Mouse (Mus musculus) layer of hippocampus, adult 18-20 months (tissue): ENCODE results near the gene Slc46a2. TPM values are rescaled to one million over a fixed set of nuclear protein-coding genes. Genes with fewer than 3 reads are reported as not detected.

ENCODE experiments used
- DNase-seq, 2 experiments: peaks; one replicate each; pipeline ENCODE4 v3.0.0; 2022; ENCODE audit warnings: low spot score in 2 of 2
- total RNA-seq, 2 experiments: library from RNA; stranded (reverse); gene quantifications; 2 replicates each; pipeline ENCODE4 v1.2.3; 2021

Slc46a2 gene
- total RNA-seq, 2 experiments from 2014 or later: not detected

DNA sequence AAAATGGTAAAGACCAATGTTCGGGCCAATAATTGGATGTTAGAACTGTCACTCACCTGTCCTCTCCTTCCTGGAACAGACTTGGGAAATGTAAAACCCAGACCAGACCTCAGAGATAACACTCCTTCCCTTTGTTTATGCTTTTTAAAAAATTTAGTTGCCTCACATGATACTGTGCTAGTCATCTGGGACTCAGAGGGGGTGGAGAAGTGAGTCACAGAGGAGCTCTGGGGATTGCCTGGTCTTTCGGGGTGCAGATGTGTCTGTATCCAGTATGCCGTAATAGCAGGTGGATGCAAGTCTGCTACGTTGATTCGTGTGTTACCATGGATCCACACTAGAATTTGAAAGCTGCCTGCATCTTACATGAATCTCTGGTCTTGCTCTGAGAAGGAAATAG, 22.1 kb downstream of the Slc46a2 start:
- DNase-seq: peak in 1 of 2 experiments; percentile 36

DNA sequence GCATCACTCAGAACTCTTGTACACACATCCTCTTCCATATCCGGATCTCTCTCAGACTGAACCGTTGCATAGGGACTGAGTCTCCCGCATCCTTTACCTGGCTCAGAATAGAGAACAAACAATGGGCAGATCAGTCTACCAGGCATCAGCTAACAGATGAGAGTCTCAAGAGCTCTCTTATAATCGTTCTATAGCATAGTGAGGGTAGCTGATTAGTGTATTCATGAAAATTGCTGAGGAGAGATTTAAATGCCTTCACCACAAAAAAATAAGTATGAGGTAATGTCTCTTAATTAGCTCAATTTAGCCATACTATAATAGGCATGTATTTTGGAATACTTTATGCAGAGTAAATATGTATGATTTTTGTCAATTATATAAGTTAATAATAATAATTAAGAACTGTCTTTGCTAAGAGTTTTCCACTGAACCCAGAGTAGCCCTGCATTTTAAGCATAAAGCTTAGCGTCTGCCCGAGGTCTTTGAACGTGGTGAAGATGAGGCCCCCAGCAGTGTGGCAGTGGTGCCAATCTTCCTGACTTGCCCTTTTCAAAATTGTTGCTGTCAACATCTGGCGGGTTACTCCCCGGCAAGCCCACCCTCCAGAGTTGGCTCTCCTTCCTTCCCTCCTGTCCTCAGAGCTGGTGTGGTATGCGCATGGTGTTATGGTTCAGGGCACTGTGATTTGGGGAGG, 23.0 kb downstream of the Slc46a2 start:
- DNase-seq: no peak

GRCm38 (mm10) chr4:59890086-59890600, 24.7 kb downstream of the Slc46a2 start:
- DNase-seq: no peak

- DNase-seq: no peak
Measured at GRCm38 (mm10) chr4:59888014-59888413, 26.8 kb downstream of the Slc46a2 start.

GRCm38 (mm10) chr4:59887011-59887410, 27.8 kb downstream of the Slc46a2 start:
- no peak for DNase-seq

- no peak for DNase-seq
Measured at GRCm38 (mm10) chr4:59886281-59886680, 28.6 kb downstream of the Slc46a2 start.

GRCm38 (mm10) chr4:59884136-59884696, 30.6 kb downstream of the Slc46a2 start:
- no peak for DNase-seq

- DNase-seq: no peak
Measured at GRCm38 (mm10) chr4:59881210-59881609, 33.6 kb downstream of the Slc46a2 start.

GRCm38 (mm10) chr4:59880725-59881124, 34.1 kb downstream of the Slc46a2 start:
- no peak for DNase-seq

GRCm38 (mm10) chr4:59879444-59879843, 35.4 kb downstream of the Slc46a2 start:
- DNase-seq: no peak

GRCm38 (mm10) chr4:59878595-59878994, 36.3 kb downstream of the Slc46a2 start:
- DNase-seq: no peak

DNA sequence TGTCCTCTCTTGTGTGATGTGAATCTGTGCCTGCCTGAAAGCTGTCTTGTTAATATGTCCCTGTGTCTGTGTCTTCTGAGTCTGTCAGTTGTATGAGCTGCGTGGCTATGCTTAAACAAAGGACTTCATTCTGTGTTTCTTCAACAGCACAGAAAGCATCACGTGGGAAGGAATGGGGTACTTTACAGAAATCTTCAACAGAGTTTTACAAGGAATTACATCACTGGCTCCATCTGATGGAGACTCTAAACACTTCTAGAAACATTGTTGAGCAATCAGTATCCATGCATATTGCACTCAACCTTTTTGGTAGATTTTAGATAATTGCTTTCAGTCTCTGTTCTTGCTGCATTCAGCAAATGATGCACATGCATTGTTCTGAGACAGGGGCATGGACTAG, 37.8 kb downstream of the Slc46a2 start:
- DNase-seq: peak in 1 of 2 experiments; percentile 35

GRCm38 (mm10) chr4:59876570-59876969, 38.3 kb downstream of the Slc46a2 start:
- no peak for DNase-seq

DNA sequence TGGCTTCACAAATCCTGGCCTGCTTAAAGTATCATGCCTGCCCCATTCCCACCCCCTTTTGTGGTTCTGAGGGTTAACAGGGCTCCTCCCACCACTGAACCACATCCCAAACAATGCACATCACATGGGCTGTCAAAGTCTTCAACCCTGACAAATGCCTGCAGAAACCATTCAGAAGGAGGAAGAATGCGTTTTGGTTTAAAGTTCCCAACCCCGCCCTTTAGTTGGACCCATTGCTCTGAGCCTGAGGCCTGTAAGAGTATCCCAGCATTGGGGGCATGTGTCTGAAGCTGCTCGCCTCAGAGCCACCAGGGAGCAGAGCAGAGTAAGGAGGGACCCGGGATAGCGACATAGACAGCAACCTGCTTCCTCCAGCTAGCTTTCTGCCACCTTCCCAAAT, 41.0 kb downstream of the Slc46a2 start:
- no peak for DNase-seq

GRCm38 (mm10) chr4:59873240-59873639, 41.6 kb downstream of the Slc46a2 start:
- DNase-seq: no peak

GRCm38 (mm10) chr4:59870859-59871591, 43.8 kb downstream of the Slc46a2 start:
- DNase-seq: peak; percentile 77 to 95

DNA sequence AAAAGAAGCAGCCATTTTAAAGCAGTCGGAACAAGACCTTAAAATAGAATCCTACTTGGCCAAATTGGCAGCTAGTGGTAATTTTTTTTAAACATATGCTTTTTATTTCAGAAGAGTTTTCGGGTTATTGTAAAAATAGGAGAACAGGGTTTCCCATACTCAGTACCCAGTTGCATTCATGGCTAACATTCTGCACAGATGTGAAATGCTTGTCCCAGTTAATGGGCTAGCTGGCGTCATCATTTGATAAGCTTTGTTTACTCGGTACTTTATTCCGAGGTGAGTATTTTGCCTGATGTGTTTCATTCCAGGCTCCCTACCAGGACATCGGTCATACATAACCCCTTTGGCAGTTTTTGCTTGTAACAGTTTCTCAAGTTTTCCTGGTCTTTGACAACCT, 44.4 kb downstream of the Slc46a2 start:
- DNase-seq: no peak

- no peak for DNase-seq
Measured at GRCm38 (mm10) chr4:59869488-59870057, 45.3 kb downstream of the Slc46a2 start.

- DNase-seq: peak in 1 of 2 experiments; percentile 48
Measured at GRCm38 (mm10) chr4:59868086-59868485, 46.8 kb downstream of the Slc46a2 start.

DNA sequence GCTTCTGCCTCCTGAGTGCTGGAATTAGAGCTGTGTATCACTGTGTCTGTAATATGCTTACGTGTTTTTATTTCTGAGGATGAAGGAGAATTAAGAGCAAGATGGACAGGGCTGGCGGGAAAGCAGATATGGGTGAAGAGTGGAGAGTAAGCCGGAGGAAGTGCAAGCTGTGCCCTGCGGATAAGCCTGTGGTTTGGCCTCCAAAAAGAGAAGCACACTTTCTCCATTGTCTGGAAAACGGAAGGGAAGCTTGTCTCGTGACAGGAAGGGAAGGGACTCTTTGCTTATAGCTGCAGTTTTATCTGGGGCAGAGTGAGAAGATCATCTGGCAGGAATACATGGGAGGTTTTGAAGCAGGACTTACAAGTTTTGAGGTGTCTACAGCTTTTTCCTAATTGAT, 51.0 kb downstream of the Slc46a2 start:
- no peak for DNase-seq

- DNase-seq: no peak
Measured at GRCm38 (mm10) chr4:59862335-59862734, 52.5 kb downstream of the Slc46a2 start.

DNA sequence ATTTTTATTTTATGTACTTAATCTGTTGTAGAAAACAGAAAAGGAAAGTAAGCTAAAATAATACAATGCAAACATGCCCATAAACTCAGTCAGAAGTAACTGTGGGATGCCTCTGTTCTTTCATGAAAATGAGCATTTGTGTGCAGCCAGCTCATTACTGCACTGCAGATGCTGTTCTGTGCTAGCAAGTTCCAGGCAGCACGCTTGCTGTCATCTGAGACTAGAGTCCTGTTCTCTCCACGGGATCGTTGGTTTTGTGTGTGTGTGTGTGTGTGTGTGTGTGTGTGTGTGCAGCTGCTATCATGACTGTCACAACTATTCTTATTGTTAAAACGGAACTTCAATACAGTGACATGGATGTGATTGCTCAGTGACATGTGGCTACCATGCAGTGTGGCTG, 53.0 kb downstream of the Slc46a2 start:
- DNase-seq: peak in 1 of 2 experiments; percentile 83
